Mouse (Mus musculus): ENCODE results near the gene Cc2d2b. TPM values are rescaled to one million over a fixed set of nuclear protein-coding genes. Genes with fewer than 3 reads are reported as not detected.

Gene Cc2d2b
- polyA plus RNA-seq, 1 experiment from 2014 or later, result not detected

DNA sequence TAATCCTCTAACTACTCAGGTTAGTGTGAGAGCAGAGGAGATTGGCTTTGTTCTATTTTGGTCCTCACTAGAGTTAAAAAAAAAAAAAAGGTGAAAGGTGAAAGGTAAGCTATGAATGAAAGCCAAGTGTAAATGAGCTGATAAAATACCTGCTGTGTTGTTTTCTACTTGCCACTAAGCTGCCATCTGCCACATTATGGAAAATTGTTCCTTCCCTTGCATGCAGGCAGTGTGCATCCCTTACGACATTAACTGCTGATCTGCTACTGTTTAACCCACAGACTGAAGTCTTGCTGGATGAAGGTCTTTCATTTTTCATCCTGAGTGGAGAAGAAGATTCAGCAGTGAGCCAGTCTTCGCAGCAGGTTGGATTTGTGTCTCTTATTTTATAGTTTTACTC is 11.5 kb downstream of the Cc2d2b start:
- Histone ChIP-seq H3K4me3 (ENCODE audit: low read depth, low read length) (no peak overlapping the region), H3K27ac (ENCODE audit: low read depth) (no peak overlapping the region), H3K36me3 (ENCODE audit: insufficient read depth) (no peaks in the 10 kb centered on the region), H3K4me2 (no peak overlapping the region), H3K4me1 (ENCODE audit: insufficient read depth) (peaks cover 5% of the 10 kb centered on the region), H3K9me3 (ENCODE audit: low read depth, low read length) (no peaks in the 10 kb centered on the region), H3K27me3 (ENCODE audit: insufficient read depth, low read length) (no peaks in the 10 kb centered on the region), H3K9ac (no peak overlapping the region)
- WGBS, result 74% methylated on average over 2 of the region's 2 CpGs
- no peak for DNase-seq
- ATAC-seq (ENCODE audit: insufficient read depth), result no peak
- TF ChIP-seq CTCF (IDR thresholded peaks at IDR 0.05; ENCODE audit: low read depth), result no peak

DNA sequence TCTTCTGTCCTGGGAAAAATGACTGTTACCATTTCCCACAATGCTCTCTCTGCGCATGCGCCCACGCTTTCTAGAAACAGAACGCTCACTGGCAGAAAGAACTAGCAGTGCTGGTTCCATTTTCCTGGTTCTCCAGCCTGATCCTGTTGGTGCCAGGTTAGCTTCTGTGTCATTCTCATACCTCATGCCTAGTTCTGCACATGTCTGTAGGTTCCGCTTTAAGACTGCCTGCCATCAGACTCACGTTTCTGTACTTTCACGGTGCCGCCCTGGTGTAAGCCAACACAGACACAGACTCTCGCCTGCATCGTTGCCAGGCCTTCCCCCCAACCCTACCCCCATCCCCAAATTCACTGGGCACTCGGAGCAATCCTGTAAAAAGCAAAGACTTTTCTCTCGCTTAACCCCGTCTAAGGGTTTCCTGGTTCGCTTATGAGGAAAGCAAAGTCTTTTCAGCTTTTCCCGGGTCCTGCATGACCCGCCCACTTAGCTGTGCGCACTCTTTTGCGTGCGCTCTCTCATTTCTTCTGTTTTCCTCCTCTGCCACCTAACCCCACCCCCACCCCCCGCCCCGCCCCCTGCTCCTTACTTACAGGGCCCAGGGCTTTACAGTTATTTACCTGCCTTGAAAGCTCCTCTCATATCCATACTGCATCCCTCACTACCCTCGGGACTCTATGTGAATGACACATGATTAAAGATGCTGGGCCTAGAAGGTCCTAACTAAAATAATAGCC is 13.6 kb downstream of the Cc2d2b start:
- no peak overlapping the region for H3K27ac ChIP-seq (ENCODE audit: low read depth)
- WGBS, result 31% methylated on average over 22 of the region's 22 CpGs
- H3K4me2 ChIP-seq, result peak overlapping the region; percentile 55
- peak overlapping the region; percentile 17 for H3K4me3 ChIP-seq (ENCODE audit: low read depth, low read length)
- no peaks in the 10 kb centered on the region for H3K9me3 ChIP-seq (ENCODE audit: low read depth, low read length)
- peak overlapping the region; percentile 35 for H3K9ac ChIP-seq
- ATAC-seq (ENCODE audit: insufficient read depth), result peak; percentile 54; the same call in 1 of the 2 replicates
- H3K4me1 ChIP-seq (ENCODE audit: insufficient read depth), result peaks cover 5% of the 10 kb centered on the region
- TF ChIP-seq CTCF (IDR thresholded peaks at IDR 0.05; ENCODE audit: low read depth), result no peak
- peak; percentile 60 for DNase-seq
- H3K36me3 ChIP-seq (ENCODE audit: insufficient read depth), result no peaks in the 10 kb centered on the region
- H3K27me3 ChIP-seq (ENCODE audit: insufficient read depth, low read length), result no peaks in the 10 kb centered on the region

DNA sequence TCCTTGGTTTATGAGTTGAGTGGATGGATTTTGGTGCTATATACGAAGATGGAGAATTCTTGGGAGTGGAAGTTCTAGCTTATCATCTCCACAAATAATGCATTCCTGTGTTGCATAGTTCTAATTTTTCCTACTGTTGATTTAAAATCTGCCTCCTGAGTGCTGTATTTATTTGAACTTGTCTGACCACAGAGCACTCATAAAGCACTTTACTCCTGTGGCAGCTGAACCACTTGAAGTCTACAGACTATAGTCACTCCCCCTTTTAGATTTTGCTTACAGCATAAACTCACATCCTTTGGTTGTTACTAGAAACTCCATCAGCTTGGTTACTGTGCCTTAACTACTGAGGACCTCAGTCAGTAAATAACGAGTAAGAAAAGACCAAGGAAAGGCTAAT is 18.6 kb downstream of the Cc2d2b start:
- TF ChIP-seq CTCF (IDR thresholded peaks at IDR 0.05; ENCODE audit: low read depth), result no peak
- DNase-seq (peak; percentile 24), ATAC-seq (ENCODE audit: insufficient read depth) (no peak)
- Histone ChIP-seq H3K4me3 (ENCODE audit: low read depth, low read length) (no peak overlapping the region), H3K9me3 (ENCODE audit: low read depth, low read length) (no peaks in the 10 kb centered on the region), H3K4me1 (ENCODE audit: insufficient read depth) (no peaks in the 10 kb centered on the region), H3K36me3 (ENCODE audit: insufficient read depth) (no peaks in the 10 kb centered on the region), H3K9ac (no peak overlapping the region), H3K27me3 (ENCODE audit: insufficient read depth, low read length) (no peaks in the 10 kb centered on the region), H3K4me2 (no peak overlapping the region), H3K27ac (ENCODE audit: low read depth) (no peak overlapping the region)
- WGBS, result 62% methylated on average over 2 of the region's 2 CpGs

- H3K9ac ChIP-seq, result no peak overlapping the region
- H3K36me3 ChIP-seq (ENCODE audit: insufficient read depth), result no peaks in the 10 kb centered on the region
- TF ChIP-seq CTCF (IDR thresholded peaks at IDR 0.05; ENCODE audit: low read depth), result no peak
- no peak overlapping the region for H3K4me3 ChIP-seq (ENCODE audit: low read depth, low read length)
- no peaks in the 10 kb centered on the region for H3K27me3 ChIP-seq (ENCODE audit: insufficient read depth, low read length)
- no peaks in the 10 kb centered on the region for H3K4me1 ChIP-seq (ENCODE audit: insufficient read depth)
- peak overlapping the region; percentile 52; the same call in 1 of the 2 replicates for H3K27ac ChIP-seq (ENCODE audit: low read depth)
- 0 out of 2 replicates have a peak overlapping the region, but pooled peaks have one; percentile 7 for H3K4me2 ChIP-seq
- ATAC-seq (ENCODE audit: insufficient read depth) (peak; percentile 83), DNase-seq (peak; percentile 84)
- 7% methylated on average over 7 of the region's 7 CpGs for WGBS
- no peaks in the 10 kb centered on the region for H3K9me3 ChIP-seq (ENCODE audit: low read depth, low read length)
Observed at GRCm38 (mm10) chr19:40769341-40769770, 20.8 kb downstream of the Cc2d2b start.

DNA sequence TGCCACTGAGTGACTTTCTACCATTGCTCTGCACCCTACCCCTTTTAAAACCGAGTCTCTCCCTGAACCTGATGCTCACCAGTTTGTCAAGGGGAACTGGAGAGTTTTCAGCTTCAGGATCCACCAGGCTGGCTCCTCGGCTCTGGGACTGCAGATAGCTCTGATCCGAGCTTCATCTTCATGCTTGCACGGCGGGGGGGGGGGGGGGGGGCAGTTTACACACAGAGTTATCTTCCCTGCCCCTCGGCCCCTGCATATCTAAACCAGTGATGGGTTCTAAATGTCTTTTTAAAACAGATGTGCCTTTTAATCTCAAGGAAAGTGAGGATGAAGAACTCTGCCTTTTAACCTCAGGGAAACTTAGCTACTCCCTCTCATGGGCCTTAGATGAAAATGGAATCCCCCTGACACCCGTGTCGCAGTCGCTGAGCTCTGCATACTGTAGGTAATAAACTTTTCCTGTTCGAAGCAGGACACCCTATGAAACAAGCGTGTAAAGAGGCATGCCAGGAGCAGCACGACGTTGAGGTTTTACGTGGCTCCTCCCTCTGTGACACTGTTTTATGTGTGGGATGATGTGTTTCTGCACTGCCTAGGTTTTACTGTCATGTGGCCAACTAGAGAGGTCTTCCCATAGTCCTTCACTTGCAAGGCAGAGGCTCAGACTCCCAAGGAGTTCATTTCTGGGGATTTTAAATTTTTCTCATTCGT is 39.6 kb downstream of the Cc2d2b start:
- Histone ChIP-seq H3K9ac (no peak overlapping the region), H3K36me3 (ENCODE audit: insufficient read depth) (no peaks in the 10 kb centered on the region), H3K4me1 (ENCODE audit: insufficient read depth) (no peaks in the 10 kb centered on the region), H3K27me3 (ENCODE audit: insufficient read depth, low read length) (no peaks in the 10 kb centered on the region), H3K9me3 (ENCODE audit: low read depth, low read length) (no peaks in the 10 kb centered on the region), H3K4me2 (no peak overlapping the region), H3K27ac (ENCODE audit: low read depth) (no peak overlapping the region), H3K4me3 (ENCODE audit: low read depth, low read length) (no peak overlapping the region)
- TF ChIP-seq CTCF (IDR thresholded peaks at IDR 0.05; ENCODE audit: low read depth), result no peak
- ATAC-seq (ENCODE audit: insufficient read depth), result no peak
- no peak for DNase-seq
- 52% methylated on average over 14 of the region's 15 CpGs for WGBS

DNA sequence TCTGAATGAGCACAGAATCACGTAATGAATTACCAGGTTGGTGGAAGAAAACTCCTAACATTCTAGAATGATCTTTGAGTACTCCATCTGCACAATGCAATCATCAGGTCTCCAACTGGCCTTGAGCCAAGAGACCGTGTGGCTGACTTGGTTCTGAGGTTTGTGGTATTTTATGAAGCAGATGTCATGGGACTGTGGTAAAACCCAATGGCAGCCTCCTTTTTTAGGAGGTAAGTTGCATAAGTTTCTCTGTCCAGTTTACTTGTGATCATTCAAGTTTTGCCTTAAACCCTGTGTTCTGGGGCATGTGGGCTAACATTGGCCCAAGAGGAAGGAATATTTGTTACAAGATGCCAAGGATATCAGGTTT is 40.1 kb downstream of the Cc2d2b start:
- no peak for TF ChIP-seq CTCF (IDR thresholded peaks at IDR 0.05; ENCODE audit: low read depth)
- H3K27ac ChIP-seq (ENCODE audit: low read depth), result no peak overlapping the region
- H3K27me3 ChIP-seq (ENCODE audit: insufficient read depth, low read length), result no peaks in the 10 kb centered on the region
- H3K4me1 ChIP-seq (ENCODE audit: insufficient read depth), result no peaks in the 10 kb centered on the region
- H3K4me2 ChIP-seq, result no peak overlapping the region
- H3K36me3 ChIP-seq (ENCODE audit: insufficient read depth), result no peaks in the 10 kb centered on the region
- no peak for ATAC-seq (ENCODE audit: insufficient read depth)
- H3K9ac ChIP-seq, result no peak overlapping the region
- DNase-seq, result no peak
- no peak overlapping the region for H3K4me3 ChIP-seq (ENCODE audit: low read depth, low read length)
- WGBS, result 61% methylated on average over 2 of the region's 2 CpGs
- H3K9me3 ChIP-seq (ENCODE audit: low read depth, low read length), result no peaks in the 10 kb centered on the region

DNA sequence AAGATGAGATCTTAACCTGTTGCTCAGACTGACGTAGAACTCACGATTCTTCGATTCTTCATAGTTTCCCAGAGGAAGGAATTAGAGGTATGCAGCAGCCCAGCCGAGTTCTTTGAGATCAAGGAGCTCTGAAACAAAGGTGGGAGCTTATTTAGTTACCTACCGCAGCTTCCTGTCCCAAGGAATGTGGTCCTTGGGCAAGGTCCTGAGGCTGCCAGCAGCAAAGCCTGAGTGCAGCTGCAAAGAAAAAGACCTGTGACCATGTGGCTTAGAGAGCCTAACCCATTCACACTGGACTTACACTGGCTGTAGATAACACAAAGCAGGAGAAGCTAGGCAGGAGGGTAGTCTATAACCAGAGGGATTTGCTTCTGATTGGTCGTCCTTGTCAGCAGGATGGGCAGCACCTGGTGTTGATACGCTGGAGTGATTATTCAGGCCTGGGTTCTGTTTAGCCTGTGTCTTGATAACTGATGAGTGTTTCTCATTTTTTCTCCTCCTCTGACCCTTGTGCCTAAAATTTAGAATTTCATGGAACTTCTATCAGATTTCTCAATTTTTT is 56.7 kb downstream of the Cc2d2b start:
- WGBS, result 34% methylated on average over 7 of the region's 7 CpGs
- H3K27me3 ChIP-seq (ENCODE audit: insufficient read depth, low read length), result no peaks in the 10 kb centered on the region
- H3K9me3 ChIP-seq (ENCODE audit: low read depth, low read length), result no peaks in the 10 kb centered on the region
- H3K36me3 ChIP-seq (ENCODE audit: insufficient read depth), result no peaks in the 10 kb centered on the region
- DNase-seq, result peak; percentile 36
- no peak overlapping the region for H3K9ac ChIP-seq
- H3K4me1 ChIP-seq (ENCODE audit: insufficient read depth), result no peaks in the 10 kb centered on the region
- TF ChIP-seq CTCF (IDR thresholded peaks at IDR 0.05; ENCODE audit: low read depth), result no peak
- H3K4me2 ChIP-seq, result no peak overlapping the region
- peak overlapping the region; percentile 27; the same call in 1 of the 2 replicates for H3K27ac ChIP-seq (ENCODE audit: low read depth)
- ATAC-seq (ENCODE audit: insufficient read depth), result no peak
- no peak overlapping the region for H3K4me3 ChIP-seq (ENCODE audit: low read depth, low read length)
